Mouse (Mus musculus) G1E (cell line): ENCODE data around the gene Gjb6.

ENCODE experiments used
- CTCF ChIP-seq: IDR thresholded peaks from 2 replicates; pipeline ENCODE4 v1.5.1; 2012; ENCODE audit warnings: low read depth, low read length, inconsistent platforms, mixed read lengths
- TAL1 ChIP-seq: conservative IDR thresholded peaks from 2 replicates; pipeline ENCODE4 v1.6.1; 2012; ENCODE audit warnings: low read depth, low read length, inconsistent platforms, mixed read lengths

- TF ChIP-seq CTCF (no peak), TAL1 (no peak)
These were observed 57.9 kb downstream of the Gjb6 start for GRCm38 (mm10) chr14:57075537-57075936.
